Mouse (Mus musculus) cerebellum, adult 2 months (tissue): ENCODE results near the gene Elmo2. TPM values are rescaled to one million over a fixed set of nuclear protein-coding genes. Genes with fewer than 3 reads are reported as not detected.
A peak's percentile ranks its signal among the peaks of the same experiment; 100 is the strongest.

ENCODE experiments used
- DNase-seq, 2 experiments: peaks; one replicate each; pipeline ENCODE4 v3.0.0; 2021
- H3K27ac ChIP-seq: fragments of 200-500 bp; 2 replicates; pipeline ENCODE4 v1.5.1; 2012; ENCODE audit warnings: low read length, control low read depth, inconsistent platforms; ENCODE audit not compliant: insufficient read depth
- H3K27me3 ChIP-seq: fragments of 200-500 bp; 2 replicates; pipeline ENCODE4 v1.6.1; 2012; ENCODE audit warnings: inconsistent platforms, mild to moderate bottlenecking, low read length, moderate library complexity; ENCODE audit not compliant: control insufficient read depth, insufficient read depth
- H3K4me1 ChIP-seq: fragments of 200-500 bp; 2 replicates; pipeline ENCODE4 v1.6.1; 2011; ENCODE audit warnings: low read length; ENCODE audit not compliant: control insufficient read depth, insufficient read depth
- H3K4me3 ChIP-seq: fragments of 200-500 bp; replicated peaks from 2 replicates; pipeline ENCODE3; 2011; ENCODE audit warnings: mild to moderate bottlenecking, low read depth, low read length, control low read depth; ENCODE audit not compliant: insufficient read depth
- CTCF ChIP-seq: fragments of 200-500 bp; IDR thresholded peaks from 2 replicates; pipeline ENCODE4 v1.5.1; 2011; ENCODE audit warnings: low read depth, mild to moderate bottlenecking, control low read depth, low read length, moderate library complexity, borderline replicate concordance; ENCODE audit not compliant: insufficient read depth
- POLR2A ChIP-seq: fragments of 200-500 bp; IDR thresholded peaks from 2 replicates; pipeline ENCODE4 v1.6.1; 2011; ENCODE audit warnings: low read length, control low read depth, borderline replicate concordance; ENCODE audit not compliant: insufficient read depth
- WGBS: fragments of 180-500 bp; shearing (Covaris S2); methylation state at CpG from one replicate; pipeline ENCODE4 v1.1.7; 2018; 5-methylcytosine and 5-hydroxymethylcytosine counted together
- polyA plus RNA-seq: library from polyadenylated mRNA; depleted of rRNA; stranded (reverse); fragments of >200 nt; gene quantifications from 2 replicates; pipeline ENCODE4 v1.2.3, GENCODE M21; 2012

Elmo2 gene
- polyA plus RNA-seq, 1 experiment = 187 TPM

GRCm38 (mm10) chr2:165314197-165314596, 12.1 kb downstream of the Elmo2 start:
- TF ChIP-seq POLR2A (no peak), CTCF (no peak)
- Histone ChIP-seq H3K4me1 (peaks cover 90% of the 10 kb centered on the region), H3K27ac (no peak overlapping the region), H3K4me3 (no peak overlapping the region), H3K27me3 (no peaks in the 10 kb centered on the region)
- WGBS = 88% methylated on average over 8 of the region's 8 CpGs
- no peak for DNase-seq

- Histone ChIP-seq H3K4me1 (peaks cover 78% of the 10 kb centered on the region), H3K27me3 (no peaks in the 10 kb centered on the region), H3K4me3 (no peak overlapping the region), H3K27ac (peak overlapping the region; percentile 79)
- 37% methylated on average over 7 of the region's 7 CpGs for WGBS
- TF ChIP-seq POLR2A (no peak), CTCF (no peak)
- no peak for DNase-seq
Observed at GRCm38 (mm10) chr2:165312381-165312780, 13.9 kb downstream of the Elmo2 start.

- Histone ChIP-seq H3K27ac (peak overlapping the region; percentile 43), H3K4me3 (no peak overlapping the region), H3K4me1 (peaks cover 70% of the 10 kb centered on the region), H3K27me3 (no peaks in the 10 kb centered on the region)
- WGBS = 2% methylated on average over 12 of the region's 12 CpGs
- no peak for TF ChIP-seq CTCF
- no peak for TF ChIP-seq POLR2A
- DNase-seq = peak; percentile 99
Observed at GRCm38 (mm10) chr2:165311577-165311976, 14.7 kb downstream of the Elmo2 start.

- peak in 1 of 2 experiments; percentile 61 for DNase-seq
- Histone ChIP-seq H3K4me3 (no peak overlapping the region), H3K27ac (peak overlapping the region; percentile 43), H3K27me3 (no peaks in the 10 kb centered on the region), H3K4me1 (peaks cover 63% of the 10 kb centered on the region)
- no peak for TF ChIP-seq CTCF
- no peak for TF ChIP-seq POLR2A
- WGBS = 40% methylated on average over 13 of the region's 13 CpGs
Observed at GRCm38 (mm10) chr2:165310818-165311425, 15.4 kb downstream of the Elmo2 start.

GRCm38 (mm10) chr2:165307801-165308200, 18.5 kb downstream of the Elmo2 start:
- H3K27ac ChIP-seq = no peak overlapping the region
- no peaks in the 10 kb centered on the region for H3K27me3 ChIP-seq
- no peak for TF ChIP-seq POLR2A
- no peak for TF ChIP-seq CTCF
- WGBS = 89% methylated on average over 6 of the region's 6 CpGs
- no peak overlapping the region for H3K4me3 ChIP-seq
- DNase-seq = no peak
- peaks cover 48% of the 10 kb centered on the region for H3K4me1 ChIP-seq

- TF ChIP-seq CTCF (no peak), POLR2A (no peak)
- WGBS = 92% methylated on average over 8 of the region's 8 CpGs
- Histone ChIP-seq H3K27me3 (no peaks in the 10 kb centered on the region), H3K4me1 (peaks cover 44% of the 10 kb centered on the region), H3K4me3 (no peak overlapping the region), H3K27ac (no peak overlapping the region)
- DNase-seq = no peak
Observed at GRCm38 (mm10) chr2:165305438-165305837, 20.8 kb downstream of the Elmo2 start.

GRCm38 (mm10) chr2:165304819-165305218, 21.5 kb downstream of the Elmo2 start:
- TF ChIP-seq POLR2A = no peak
- no peak for TF ChIP-seq CTCF
- 90% methylated on average over 19 of the region's 19 CpGs for WGBS
- Histone ChIP-seq H3K4me3 (no peak overlapping the region), H3K27ac (no peak overlapping the region), H3K4me1 (peaks cover 44% of the 10 kb centered on the region), H3K27me3 (no peaks in the 10 kb centered on the region)
- DNase-seq = no peak

GRCm38 (mm10) chr2:165303354-165304012, 22.8 kb downstream of the Elmo2 start:
- WGBS = 17% methylated on average over 6 of the region's 6 CpGs
- TF ChIP-seq POLR2A (no peak), CTCF (no peak)
- Histone ChIP-seq H3K4me1 (peaks cover 36% of the 10 kb centered on the region), H3K27me3 (no peaks in the 10 kb centered on the region), H3K27ac (peak overlapping the region; percentile 75), H3K4me3 (peak overlapping the region; percentile 53)
- peak; percentile 67 to 81 for DNase-seq
